Mouse (Mus musculus) cerebellum, postnatal 36 days (tissue): ENCODE measurements around the gene B130006D01Rik.

Experiments used
- DNase-seq, 2 experiments: peaks; one replicate each; pipeline ENCODE4 v3.0.0; 2021 to 2022; ENCODE audit warnings: mixed read lengths in 2 of 2

Gene B130006D01Rik

DNA sequence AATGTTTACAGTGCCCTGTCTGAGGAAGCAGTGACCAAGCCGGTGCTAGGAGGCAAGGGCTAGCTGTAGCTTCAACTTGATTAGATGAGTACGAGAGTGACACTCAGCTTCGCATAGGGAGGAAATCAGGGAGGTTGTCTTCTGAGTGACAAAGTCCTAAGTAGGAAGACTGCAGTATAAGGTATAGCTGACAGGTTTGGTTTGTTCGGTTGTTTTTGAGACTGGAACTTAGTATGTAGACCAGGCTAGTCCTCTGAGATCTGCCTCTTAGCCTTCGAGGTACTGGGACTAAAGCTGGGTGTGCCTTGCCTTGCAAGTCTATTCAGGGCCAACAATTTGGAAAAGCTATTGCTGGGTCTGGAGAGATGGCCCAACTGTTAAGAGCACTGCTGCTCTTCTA is at the start of gene B130006D01Rik:
B130006D01Rik (plus strand) TSS at position 301 of the 400 bp plus-strand sequence.
- DNase-seq = no peak

DNA sequence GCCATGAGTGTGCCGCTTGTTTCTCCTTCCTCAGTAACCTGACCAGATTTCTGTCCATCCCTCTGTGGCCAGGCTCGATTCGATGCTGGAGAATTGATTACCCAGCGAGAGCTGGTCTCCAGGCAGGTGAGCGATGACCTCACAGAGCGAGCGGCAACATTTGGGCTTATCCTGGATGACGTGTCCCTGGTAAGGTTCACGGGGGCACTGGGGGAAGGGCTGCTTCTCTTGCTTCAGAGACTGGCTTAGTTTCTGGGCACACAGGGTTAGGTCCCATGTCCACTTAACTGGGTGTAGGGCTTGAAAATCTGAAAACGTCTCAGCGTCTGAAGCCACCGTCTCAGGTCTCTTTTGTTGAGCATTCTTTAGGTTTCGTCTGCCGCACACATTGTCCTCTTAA is 47.9 kb upstream of the B130006D01Rik start:
- DNase-seq = no peak

DNA sequence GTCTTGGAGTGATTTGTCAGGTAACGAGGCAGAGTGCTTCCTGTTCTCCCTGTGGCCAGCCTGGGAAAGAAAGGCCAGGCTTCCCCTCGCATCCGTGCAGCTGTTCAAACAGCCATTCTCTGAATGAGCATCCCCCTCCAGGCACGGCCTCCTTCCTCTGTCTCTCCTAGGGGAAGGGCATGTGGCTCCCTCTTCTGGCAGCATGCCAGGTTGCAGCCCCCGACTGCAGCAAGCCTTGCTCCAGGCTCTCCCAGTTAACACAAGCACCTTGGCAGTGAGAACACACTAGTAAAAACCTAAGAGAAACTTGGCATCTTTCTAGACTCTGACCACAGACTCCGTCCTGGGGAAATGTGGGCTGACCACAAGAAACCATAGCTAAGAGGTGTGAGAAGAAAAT is 47.1 kb upstream of the B130006D01Rik start:
- DNase-seq = peak; percentile 17 to 29

DNA sequence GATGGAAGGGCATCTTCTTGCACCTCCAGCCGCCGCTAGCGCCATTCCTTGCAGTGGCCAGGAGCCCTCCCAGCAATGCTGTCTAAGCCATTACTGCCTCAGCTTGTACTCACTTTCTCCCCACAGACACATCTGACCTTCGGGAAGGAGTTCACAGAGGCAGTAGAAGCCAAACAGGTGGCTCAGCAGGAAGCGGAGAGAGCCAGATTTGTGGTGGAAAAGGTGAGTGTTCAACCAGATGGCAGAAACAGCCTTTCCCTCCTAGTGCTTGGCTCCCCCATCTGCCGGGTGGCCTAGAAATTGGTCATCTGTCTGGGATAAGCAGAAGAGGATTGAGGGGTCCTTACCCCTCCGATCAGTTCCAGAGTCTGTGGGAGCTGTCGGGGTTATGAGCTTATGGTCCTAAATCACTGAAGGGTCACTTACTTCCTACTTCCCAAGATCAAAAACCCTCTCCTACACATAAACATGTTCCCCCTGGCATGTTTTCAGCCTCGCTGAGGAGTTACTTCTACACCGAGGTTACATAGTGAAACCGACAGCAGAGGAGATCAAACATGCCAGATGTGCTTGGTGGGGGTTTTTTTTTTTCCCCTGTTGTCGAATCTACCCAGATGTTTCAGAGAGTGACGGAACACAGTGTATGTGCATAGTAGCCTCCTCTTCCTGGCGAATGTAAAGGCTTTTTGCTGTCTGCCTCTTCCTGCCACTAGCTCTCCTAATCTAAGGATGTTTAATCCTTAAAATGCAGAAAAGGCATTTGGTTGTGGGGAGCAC is 45.3 kb upstream of the B130006D01Rik start:
- DNase-seq = no peak

DNA sequence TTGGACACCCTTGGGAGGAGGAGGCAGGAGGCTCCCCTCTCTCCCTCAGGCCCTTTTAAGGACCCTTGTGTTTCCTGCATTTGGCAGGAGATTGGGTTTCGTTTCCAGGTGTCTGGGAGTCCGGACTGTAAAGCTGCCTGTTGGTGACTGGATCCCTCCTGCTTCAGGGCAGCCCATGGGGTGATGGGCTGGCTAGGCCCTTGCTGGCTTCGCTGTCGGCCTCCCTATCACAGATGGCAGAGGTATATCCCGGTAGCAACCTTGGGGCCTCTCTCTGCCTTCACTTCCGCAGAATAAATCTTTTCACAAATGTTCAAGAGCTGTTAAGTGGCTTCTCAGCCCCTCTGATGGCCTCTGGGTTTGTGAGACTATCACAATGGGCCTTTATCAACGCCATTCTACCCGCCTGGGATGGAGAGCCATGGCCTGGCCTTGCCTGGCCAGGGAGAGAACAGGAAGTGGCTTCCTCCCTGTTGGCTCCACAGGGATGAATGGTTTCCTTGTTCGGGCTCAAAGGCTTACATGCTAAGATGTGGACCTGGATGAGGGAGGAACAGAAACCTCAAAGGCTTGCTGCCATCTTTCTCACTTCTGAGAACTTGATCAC is 41.3 kb upstream of the B130006D01Rik start:
- DNase-seq = no peak

DNA sequence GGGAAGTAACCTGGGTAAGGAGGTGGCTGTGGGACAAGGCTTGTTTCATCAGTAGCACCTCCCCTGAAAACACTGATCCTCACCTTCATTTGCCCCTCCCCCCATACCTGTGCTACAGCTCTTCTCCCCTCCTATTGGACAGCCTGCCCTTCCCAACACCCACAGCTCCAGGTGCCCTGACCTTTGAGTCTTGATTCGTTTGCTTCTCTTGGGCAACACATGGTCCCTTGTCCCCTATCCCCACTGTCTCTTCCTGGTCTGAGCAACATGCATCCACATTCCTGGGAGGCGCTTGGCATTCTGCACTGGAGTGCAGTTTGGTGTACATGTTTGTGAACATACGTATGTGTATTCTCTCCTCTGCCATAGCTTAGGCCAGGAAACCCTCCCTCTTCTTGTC is 40.4 kb upstream of the B130006D01Rik start:
- DNase-seq = no peak

DNA sequence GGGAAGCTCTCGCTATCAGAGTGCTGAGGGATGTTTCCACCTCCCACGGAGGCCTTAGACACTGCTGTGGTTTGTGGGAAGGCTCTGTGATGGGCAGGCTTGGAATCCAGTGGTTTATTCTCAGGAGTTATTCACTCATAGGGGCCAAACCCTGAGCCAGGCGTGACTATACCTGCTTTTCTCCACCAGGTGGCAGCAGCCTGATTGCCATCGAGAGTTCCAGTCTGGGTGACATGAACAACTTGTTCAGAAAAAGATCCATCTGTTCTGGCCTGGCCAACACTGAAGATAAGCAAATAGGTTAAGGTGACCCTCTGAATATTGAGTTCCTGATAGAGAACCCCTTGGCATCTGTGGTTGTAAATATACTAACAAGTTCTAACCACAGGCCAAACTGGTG is 37.4 kb upstream of the B130006D01Rik start:
- peak; percentile 71 to 78 for DNase-seq

DNA sequence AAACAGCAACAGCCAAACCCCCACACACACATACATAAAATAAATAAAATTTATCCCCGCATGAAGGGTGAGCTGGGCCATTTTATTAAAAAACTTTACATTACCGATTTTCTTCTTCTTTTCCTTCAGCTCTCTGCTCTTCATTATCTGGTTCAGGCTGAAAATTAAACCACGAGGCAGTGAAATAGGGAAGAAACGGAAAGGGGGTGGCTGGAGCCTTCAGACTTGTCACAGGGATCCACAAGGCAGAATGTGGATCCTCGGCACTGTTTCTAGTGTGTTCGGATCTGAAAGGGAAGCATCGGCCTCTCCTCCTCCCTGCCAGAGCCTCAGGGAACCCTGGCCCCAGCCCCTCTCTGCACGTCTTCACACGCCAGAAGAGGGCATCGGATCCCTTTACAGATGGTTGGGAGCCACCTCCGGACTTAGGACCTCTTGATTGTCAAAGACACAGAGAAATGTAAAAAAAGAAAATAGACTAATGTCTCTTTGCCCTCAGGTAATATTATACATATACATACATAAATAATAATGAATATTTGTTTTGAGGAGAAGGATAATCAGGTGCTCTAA is 36.2 kb upstream of the B130006D01Rik start:
- no peak for DNase-seq

DNA sequence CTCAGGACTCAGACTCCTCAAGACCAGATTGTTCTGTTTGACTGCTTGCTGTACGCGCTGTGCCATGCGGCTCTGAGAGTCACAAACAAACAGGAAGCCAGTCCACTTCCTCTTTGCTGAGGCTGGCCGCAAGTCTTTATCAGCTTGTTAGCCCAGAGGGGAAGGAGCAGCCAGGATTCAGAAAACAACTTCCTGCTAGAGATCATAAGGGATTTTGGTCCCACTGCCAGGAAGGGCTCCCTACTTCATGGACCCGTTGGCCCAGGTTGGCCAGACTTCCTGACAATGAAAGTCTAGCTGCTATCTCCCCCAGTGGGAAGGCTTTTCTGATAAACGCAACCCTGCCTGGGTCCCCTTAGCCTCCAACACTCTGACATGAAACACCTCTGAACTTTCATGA is 34.9 kb upstream of the B130006D01Rik start:
- no peak for DNase-seq

DNA sequence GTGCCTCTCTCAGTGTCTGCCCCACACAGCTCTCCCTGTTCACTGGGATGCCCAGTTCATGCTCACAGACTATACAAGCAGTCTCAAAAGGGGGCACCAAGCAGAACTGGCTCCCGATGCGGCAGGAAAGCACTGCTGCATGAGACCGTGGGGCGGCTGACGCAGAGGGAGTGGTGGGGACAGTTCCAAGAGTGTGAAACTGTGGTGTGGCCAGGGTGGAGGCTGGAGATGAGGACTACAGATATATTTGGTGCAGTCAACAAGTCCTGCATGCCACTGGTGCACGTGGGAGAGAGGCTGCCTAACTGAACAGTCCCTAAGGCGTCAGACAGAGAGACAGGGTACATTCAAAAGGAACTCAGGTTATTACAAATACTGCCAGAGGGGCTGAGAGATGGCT is 34.4 kb upstream of the B130006D01Rik start:
- DNase-seq = no peak

DNA sequence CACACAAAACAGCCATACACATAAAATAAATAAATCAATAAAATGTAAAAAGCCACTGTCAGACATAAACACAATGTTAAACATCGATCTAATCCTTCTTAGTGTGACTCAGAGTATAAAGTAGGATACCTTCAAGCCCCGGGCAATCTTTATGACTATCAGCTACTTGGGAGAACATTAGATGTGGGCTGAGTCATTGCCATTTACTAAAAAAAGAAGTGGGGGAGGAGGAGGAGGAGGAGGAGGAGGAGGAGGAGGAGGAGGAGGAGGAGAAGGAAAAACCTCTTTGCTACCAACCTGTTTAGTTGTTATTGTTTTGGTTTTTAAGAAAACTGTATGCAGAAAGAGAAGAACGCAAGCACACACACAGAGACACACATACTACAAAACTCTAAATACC is 33.8 kb upstream of the B130006D01Rik start:
- no peak for DNase-seq

DNA sequence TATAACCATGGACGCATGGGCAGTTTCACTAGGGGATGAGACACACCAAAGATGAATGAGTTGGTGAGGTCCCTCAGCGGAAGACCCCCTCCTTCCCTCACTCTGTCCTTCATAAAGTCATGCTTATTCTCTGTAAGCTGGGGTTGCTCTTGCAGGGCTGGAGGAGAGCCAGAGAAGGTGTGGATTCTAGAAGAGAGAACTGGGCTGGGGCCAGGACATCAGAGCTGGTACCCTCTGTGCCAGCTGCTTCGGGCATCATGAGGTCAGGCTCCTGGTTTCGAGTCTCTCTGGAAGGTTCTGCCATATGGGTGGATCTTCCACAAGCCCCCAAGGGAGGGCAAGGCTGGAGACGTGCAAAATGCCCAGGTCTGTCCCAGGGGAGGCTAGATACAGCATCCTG is 24.8 kb upstream of the B130006D01Rik start:
- DNase-seq = no peak

DNA sequence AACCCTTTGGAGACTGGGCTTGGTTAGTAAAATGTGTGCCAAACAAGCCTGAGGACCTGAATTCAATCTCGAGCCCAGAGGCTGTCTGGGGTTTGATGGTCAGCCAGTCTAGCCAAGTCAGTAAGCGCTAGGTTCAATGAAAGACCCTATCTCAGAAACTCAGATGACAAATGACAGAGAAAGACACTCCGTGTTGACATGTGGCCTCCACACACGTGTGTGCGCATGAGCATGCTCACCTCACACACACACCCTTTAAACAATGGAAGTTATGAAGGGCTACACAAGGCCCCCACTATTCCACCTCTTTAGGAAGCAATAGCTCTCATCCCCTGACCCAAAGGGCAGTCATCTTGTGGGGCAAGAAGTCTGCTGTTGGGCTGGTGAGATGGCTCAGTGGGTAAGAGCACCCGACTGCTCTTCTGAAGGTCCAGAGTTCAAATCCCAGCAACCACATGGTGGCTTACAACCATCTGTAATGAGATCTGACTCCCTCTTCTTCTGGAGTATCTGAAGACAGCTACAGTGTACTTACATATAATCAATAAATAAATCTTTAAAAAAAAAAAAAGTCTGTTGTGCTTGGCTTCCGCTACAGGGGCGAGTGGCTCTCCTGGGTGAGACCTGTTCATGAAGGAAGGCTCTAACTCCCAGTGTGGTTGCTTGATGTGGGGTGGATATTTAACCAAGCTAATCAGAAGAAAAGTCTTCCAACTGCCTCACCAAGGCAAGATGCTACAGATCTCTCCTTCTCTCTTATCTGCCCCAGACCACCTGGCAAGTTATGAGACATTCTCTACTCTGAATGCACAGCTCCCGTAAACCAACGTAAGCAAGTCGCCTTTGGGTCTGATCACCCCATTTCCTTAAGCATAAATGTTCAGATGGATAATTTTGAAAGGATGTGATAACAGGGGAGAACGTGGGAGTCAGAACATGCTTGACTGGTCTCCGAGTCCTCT is 22.3 kb upstream of the B130006D01Rik start:
- DNase-seq = no peak

DNA sequence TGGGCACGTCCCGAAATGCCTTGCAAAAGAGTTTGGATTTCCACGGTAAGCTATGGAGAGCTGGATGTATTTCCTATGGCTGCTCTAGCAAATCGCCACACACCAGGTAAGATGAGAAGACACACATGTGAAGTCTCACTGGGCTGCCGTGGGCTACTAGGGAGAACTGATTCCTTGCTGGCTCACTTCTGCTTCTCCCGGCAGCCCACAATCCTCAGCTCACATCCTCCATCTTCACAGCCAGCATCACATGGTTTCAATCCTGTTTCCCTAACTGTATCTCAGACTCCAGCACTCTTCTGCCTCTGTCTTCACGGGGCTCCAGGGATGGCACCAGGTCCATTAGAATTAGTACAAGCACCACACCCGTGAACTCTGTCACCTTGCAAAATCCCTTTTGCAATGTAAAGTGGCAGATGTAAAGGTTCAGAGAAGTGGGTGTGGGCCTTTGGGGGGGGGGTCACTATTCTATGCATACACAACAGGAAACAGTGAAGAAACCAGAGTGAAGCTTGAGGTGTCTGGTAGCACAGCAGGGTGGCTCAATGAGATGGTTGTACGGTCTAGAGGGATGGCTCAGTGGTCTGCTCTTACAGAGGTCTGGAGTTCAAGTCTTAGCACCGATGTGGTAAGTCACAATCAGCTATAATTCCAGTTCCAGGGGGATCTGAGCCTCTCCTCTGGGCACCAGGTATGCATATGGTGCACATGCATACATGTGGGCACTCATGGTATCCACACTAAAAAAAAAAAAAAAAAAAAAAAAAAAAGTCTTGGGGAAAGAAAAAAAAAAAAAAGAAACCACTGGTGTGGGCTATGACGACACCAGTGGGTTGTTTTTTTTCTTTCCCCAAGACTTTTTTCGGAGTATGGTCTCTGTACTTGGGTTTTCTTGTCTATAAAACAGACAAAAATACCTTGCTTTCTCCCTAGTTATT is 19.1 kb upstream of the B130006D01Rik start:
- no peak for DNase-seq

DNA sequence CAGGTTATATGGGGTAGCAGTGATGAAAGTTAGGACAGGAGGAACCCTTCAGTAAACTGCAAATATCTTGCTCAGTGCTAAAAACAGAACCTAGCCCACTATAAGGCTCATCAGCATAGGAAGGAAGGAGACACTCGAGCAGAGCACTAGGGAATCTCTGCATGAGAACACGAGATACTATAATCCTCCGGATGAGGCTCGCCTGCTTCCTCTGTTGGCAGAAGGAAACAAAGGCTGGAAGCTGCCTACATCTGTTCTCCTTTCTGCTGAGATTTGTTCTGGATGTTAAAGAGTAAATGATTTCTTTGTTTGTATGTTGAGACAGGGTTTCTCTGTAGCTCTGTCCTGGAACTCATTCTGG is 18.4 kb upstream of the B130006D01Rik start:
- no peak for DNase-seq

DNA sequence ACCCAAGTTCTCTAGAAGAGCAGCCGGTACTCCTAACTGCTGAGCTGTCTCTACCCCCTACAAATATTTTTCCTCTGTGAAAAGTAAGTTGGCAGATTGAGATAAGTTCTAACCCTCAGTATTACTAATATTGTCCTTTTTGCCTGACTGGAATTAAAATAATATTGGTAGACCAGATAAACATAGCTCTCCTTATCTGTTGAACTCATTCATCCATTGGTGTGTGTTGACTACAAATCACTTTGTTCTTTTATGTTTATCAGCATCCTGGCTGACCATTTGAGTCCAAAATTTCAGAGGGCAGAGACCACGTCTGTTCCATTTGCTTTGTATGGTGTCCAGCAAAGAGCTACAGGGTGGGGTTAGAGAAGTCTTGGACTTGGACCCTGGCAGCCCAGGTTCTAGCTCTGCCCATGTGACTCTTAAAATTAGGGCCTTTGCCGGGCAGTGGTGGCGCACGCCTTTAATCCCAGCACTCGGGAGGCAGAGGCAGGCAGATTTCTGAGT is 13.8 kb upstream of the B130006D01Rik start:
- DNase-seq = no peak

DNA sequence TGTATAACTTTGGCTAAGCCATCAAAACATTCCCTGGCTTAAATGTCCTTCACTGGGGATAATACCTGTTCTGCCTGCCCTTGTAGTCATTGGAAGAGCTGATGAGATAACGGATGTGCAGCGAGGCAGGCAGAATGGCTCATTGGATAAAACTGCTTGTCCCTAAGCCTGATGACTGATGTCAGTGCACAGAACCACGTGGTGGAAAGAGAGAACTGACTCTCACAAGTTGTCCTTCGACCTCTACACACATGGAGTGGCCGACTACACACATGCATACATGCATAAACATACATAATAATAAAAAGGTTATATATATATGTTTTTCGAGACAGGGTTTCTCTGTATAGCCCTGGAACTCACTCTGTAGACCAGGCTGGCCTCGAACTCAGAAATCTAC is 12.9 kb upstream of the B130006D01Rik start:
- DNase-seq = no peak

DNA sequence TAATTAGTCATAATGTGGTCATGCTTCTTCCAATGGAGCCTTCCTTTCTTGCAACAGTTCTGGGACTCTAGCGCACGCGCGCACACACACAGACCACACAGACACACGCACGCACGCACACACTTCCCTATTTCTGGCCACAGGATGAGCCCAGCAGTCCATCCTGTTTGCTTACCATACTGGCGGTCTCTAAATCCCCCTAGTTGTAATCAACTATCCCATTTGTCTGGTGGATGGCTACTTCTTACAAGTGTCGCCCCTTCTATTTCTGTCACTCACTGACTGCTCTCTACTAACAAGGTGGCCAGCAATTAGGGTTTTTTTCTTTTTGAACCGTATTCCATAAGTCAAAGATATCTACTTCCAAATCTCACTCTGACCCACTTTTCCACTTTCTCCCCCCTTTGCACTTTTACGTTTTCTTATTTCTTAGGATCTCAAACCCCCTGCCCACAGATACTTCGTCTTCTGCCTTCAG is 11.3 kb upstream of the B130006D01Rik start:
- peak in 1 of 2 experiments; percentile 37 for DNase-seq

DNA sequence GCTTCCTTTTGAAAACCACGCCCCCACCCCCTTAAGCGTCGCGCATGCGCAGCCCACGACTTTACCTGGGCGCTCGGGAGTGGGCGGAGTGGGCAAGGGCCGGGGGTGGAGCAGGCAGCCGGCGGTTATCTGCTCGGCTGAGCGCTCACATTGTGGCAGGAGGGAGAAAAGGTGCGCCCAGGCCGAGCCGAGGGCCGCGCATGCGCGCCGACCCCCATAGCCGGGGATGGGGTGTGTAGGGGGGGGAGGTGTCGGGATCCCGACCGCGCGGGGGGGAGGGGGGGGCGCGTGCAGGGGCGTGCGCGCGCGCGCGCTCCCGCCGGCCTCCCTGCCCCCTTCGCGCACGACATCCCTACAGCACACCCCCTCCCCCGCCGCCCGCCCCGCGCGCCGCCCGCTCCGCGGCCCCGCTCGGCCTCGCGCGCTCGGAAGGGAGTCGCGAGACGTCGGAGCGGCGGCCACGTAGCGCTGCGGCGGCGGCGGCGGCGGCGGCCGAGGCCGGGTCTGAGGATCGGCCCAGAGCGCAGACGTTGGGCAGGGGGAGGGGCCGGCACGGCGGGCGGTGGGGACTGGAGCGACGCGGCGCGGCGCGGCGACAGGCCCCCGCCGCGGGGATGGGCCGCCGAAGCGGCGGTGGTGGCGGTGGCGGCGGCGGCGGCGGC is 10.7 kb upstream of the B130006D01Rik start, which contains the start of gene Zfp652:
Zfp652 (plus strand) TSS at position 111 of the 662 bp plus-strand sequence.
- DNase-seq = peak; percentile 88 to 94

DNA sequence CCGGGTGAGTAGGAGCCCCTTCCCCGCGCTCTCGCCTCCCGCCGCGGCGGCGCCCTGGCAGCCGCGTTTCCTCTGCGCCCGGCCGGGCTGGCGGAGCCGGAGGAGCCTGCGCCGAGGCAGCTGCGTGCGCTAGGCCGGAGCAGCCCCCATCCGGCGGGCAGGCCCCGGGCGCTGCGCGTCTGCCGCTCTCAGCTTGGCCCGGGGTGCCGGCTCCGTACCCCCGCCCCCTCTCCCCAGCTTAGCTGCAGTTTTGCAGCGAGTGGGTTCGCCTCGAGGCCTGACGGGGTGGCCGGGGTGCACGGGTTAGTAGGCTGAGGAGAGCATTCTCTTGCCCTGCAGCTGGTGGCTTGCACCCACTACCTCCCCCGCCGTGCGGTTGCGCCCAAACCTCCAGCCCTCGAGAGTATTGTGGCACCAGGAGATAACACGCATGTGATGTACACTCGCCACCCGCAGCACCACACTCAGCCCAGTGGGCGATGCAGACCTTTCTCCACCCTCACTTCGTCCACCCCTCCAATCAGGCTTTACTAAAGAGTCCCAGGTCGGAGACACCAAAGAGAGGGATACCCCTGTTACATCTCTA is 10.1 kb upstream of the B130006D01Rik start:
- peak; percentile 52 for DNase-seq
